Mouse (Mus musculus): ENCODE measurements around the gene Galnt14.

Gene Galnt14

GRCm38 (mm10) chr17:73710042-73710911 is at the start of gene Galnt14:
Gene Galnt14, minus strand, starts transcription at chr17:73710453.
- DNase-seq (ENCODE audit: low spot score), result peak; percentile 19

GRCm38 (mm10) chr17:73743681-73744311 is 33.5 kb upstream of the Galnt14 start:
- peak; percentile 74 for DNase-seq (ENCODE audit: low spot score)

GRCm38 (mm10) chr17:73723885-73724682 is 13.8 kb upstream of the Galnt14 start:
- no peak for DNase-seq (ENCODE audit: low spot score)

GRCm38 (mm10) chr17:73719021-73719748 is 8.9 kb upstream of the Galnt14 start:
- DNase-seq (ENCODE audit: low spot score), result no peak

GRCm38 (mm10) chr17:73716684-73717083 is 6.4 kb upstream of the Galnt14 start:
- DNase-seq (ENCODE audit: low spot score), result no peak

- no peak for DNase-seq (ENCODE audit: low spot score)
These were observed 4.4 kb upstream of the Galnt14 start for GRCm38 (mm10) chr17:73714440-73715221.

GRCm38 (mm10) chr17:73713347-73713746 is 3.1 kb upstream of the Galnt14 start:
- DNase-seq (ENCODE audit: low spot score), result no peak

GRCm38 (mm10) chr17:73711919-73712318 is 1.7 kb upstream of the Galnt14 start:
- DNase-seq (ENCODE audit: low spot score), result no peak

- DNase-seq (ENCODE audit: low spot score), result no peak
These were observed 867 bp downstream of the Galnt14 start for GRCm38 (mm10) chr17:73709131-73710041.

GRCm38 (mm10) chr17:73708451-73708850 is 1.8 kb downstream of the Galnt14 start:
- no peak for DNase-seq (ENCODE audit: low spot score)

- DNase-seq (ENCODE audit: low spot score), result no peak
These were observed 6.7 kb downstream of the Galnt14 start for GRCm38 (mm10) chr17:73703571-73703970.

GRCm38 (mm10) chr17:73701016-73701415 is 9.2 kb downstream of the Galnt14 start:
- DNase-seq (ENCODE audit: low spot score), result no peak

- no peak for DNase-seq (ENCODE audit: low spot score)
These were observed 10.4 kb downstream of the Galnt14 start for GRCm38 (mm10) chr17:73699881-73700280.

- no peak for DNase-seq (ENCODE audit: low spot score)
These were observed 15.9 kb downstream of the Galnt14 start for GRCm38 (mm10) chr17:73694206-73694952.

GRCm38 (mm10) chr17:73688261-73688660 is 22.0 kb downstream of the Galnt14 start:
- no peak for DNase-seq (ENCODE audit: low spot score)

GRCm38 (mm10) chr17:73686292-73686691 is 24.0 kb downstream of the Galnt14 start:
- DNase-seq (ENCODE audit: low spot score), result no peak

- DNase-seq (ENCODE audit: low spot score), result no peak
These were observed 25.5 kb downstream of the Galnt14 start for GRCm38 (mm10) chr17:73684746-73685145.

GRCm38 (mm10) chr17:73671921-73672320 is 38.3 kb downstream of the Galnt14 start:
- DNase-seq (ENCODE audit: low spot score), result no peak

- no peak for DNase-seq (ENCODE audit: low spot score)
These were observed 40.2 kb downstream of the Galnt14 start for GRCm38 (mm10) chr17:73670048-73670447.
